Mouse (Mus musculus) lung, postnatal 36 days (tissue): ENCODE measurements at regions not wholly inside any gene's neighbourhood (a gene's known extent, or its start where the extent isn't known, plus 50 kb on each side); places are given as distances from the start of the nearest gene placed in this dataset.
"Not testable (repeated sequence)": the region's sequence is repeated elsewhere in the genome, so short reads cannot be mapped to it uniquely, and the experiment has no call there.

Experiments
- DNase-seq: peaks from one replicate; pipeline ENCODE4 v3.0.0; 2022; ENCODE audit warnings: mixed read lengths

DNA sequence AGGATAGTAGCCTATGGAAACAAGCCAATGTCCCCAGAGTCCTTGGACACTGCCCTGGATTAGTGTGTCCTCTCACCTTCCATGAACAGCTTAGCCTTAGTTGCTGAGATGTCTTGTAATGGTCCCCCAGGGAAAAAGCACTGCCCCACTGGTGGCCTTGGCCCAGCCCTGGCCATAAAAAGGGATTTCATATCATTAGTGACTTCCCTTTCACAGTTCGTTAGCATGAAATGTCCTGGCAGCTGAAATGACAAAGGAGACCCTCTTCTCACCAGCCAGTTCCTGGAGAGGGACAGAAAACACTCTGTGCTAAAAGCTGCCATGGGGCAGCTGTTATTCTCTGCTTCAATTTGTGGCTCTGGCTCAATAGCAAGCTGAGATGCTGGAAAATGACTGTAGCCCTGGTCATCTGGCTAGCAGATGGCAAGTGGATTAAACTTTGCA, 110.6 kb upstream of the Rmdn2 start:
- DNase-seq, result no peak

DNA sequence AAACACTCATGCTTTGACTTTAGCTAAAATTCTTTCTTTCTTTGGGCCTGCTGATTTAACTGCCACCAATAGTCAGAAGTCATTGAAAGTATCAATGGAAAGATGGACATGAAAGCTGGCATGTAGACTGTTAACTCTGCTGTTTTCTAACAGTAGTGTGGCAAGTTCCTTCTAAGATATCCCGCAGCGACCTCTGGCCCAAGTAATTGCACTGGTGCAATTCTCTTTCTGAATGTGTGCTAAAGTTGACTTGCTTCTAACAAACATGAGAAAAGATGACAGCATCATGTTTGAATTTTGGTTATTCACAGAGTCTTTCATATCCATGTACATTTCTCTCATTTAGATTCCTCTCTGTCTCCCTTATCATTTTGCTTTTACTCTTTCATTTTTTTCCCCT, 109.7 kb upstream of the Rmdn2 start:
- DNase-seq, result peak; percentile 51

GRCm38 (mm10) chr17:79503037-79503436, 108.6 kb upstream of the Rmdn2 start:
- peak; percentile 56 for DNase-seq

DNA sequence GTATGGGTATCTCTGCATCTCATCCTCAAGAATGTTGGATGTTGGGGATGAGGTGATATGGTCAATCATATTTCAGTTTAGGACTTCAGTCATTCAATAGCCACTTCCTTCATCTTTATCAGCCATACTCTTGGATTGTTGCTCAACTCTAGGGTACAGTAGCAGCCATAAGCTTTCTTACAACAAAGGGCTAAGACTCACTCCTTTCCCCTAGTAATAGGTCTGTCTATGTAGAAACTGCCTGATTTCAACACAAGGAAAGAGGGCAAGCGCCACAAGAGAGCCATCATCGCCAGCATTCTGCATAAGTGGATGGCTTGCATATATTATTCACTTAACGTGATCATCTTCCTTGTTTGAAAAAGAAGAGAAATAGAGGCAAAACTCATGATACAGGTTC, 107.5 kb upstream of the Rmdn2 start:
- peak; percentile 31 for DNase-seq

GRCm38 (mm10) chr17:79505565-79505964, 106.1 kb upstream of the Rmdn2 start:
- peak; percentile 63 for DNase-seq

- DNase-seq, result peak; percentile 42
Measured at GRCm38 (mm10) chr17:79509281-79509680, 102.4 kb upstream of the Rmdn2 start.

DNA sequence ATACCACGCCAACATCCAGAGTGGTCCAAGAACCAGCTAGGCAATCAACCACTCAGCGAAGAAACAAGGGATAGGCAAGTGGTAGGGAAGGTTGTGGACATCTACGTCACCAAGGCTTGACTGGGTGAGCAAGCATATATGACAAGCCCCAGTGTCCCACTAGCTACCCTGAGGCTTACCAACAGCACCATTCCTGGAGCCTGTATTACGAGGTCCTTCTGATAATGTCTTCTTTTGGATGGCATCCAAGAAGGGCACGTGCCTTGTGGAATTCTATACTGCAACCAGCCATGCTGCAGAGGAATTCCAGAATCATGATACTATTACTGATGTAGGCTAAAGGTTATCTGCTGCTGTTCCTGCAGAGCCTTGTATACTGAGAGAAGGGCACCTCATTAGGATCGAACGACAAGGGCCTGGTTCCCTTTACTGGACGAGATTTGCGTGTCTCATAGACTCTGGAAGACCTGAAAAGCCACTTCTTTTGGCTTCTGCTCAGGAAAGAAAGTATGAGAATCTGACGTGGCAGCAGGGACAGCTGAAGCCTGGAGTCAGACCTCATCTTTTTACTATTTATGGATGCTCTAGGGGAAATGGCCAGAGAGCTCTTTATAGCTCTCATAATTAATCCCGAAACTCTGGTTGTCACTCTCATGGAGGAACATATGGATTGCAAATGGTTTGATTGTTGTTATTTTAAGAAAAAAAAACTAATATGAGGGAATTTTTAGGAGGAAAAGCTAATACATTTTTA, 101.5 kb upstream of the Rmdn2 start:
- no peak for DNase-seq

DNA sequence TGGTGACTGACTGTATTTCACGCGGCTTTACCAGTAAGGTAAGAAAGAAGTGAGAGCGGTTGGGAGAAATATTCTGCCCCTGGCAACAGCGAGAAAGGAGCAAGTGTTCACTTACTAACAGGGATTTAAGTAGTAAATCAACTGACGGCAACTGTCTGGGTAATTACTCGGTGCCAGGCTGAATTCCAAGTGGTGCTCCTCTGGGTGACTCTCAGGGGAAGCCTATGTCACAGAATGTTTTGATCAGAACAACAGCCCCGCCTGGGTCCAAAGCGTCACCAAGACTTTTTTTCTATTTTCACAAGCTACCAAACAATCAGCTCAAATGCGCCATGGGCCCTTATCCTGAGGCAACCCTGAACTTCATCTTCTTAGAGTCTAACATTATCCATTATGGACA, 100.4 kb upstream of the Rmdn2 start:
- DNase-seq, result no peak

DNA sequence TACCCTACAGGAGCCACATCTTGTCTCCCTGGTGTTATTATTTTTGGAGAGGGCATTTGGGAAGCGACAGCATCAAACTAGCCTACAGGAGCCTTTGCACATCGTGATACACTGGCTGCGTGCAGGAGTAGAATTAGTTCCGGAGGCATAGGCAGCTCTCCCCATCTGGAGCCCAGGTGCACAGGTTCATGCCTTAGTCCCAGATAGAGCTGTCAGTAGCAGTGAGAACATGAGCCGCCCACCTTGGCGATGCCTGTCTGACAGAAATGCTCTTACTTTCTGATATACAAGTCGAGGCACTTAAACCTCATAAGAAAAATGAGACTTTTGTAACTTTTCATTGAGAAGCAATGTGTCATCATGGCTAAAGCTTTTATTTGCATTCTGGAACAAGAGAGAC, 97.6 kb upstream of the Rmdn2 start:
- DNase-seq, result no peak

DNA sequence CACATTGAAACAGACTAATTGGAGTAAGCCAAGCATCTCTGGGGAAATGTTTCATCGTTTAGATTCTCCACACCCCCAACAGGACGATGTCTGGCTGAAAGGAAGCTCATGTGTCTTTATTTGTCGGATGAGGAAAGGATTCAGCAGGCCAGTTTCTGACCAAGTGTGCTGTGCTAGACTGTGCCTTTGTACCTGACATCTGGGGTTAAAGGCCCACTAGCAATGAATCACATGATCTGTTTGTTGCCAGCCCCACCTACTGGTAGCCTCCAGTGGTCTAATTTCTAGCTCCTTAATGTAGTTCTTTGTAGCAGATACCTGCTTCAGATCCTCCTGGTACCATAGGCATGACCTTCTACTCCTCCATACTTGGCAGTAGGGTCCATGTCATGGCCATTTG, 93.5 kb upstream of the Rmdn2 start:
- peak; percentile 76 for DNase-seq

DNA sequence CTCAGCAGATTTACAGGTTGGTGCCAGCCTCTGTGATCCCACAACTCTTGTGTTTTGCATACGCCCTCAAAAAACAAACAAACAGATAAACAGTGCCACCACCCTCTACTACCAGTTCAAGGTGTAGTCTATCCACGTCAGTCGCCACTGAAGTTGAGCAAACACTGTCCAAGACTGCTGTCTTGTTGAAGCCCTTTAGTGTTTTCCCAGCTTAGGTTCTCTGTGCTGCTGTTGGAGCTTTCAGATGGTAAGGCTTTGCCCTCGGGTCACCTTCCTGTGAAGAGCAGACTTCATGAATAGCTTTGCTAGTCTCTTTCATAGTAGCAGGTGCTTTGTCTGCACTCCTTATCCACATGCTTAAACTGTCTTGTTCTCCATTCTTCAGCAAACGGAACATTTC, 93.0 kb upstream of the Rmdn2 start:
- DNase-seq, result no peak

GRCm38 (mm10) chr17:79519356-79519755, 92.3 kb upstream of the Rmdn2 start:
- no peak for DNase-seq

- DNase-seq, result no peak
Measured at GRCm38 (mm10) chr17:79520283-79520682, 91.4 kb upstream of the Rmdn2 start.

GRCm38 (mm10) chr17:79521691-79522090, 90.0 kb upstream of the Rmdn2 start:
- no peak for DNase-seq

DNA sequence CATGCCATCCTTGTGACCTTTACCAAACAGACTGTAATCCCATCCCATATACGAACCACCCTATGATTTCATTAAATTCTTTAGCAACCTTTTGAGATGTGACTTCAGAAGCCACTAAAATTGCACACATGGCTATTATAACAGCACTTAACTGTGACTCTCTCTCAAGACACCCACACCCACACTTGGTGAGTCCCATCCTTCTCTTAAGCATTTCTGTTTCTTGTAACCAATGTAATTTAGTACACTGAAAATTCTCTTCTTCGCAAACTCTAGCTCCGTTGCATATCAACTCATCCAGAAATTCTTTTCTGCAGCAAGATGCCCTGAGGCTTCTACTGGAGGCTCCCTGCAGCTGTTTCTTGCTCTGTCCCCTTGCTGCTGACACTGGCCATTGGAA, 88.4 kb upstream of the Rmdn2 start:
- DNase-seq, result no peak

DNA sequence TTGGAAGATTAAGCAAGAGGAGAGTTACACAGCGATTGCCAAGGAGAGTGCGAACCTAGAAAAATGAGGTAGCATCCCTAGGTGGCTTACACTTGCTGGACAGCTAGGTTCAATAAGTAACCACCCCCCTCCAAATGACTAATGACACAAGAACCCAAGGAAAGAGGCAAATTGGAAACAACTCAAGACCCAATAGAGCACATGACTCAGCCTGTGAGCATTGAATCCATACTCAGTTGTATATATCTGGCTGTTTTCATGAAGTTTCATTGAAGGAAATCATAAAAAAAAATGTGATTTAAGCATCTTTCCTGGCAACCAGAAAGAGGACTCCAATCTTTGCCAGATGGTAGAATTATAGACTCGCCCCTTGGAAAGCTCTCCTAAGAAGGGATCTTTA, 84.3 kb upstream of the Rmdn2 start:
- DNase-seq, result no peak

- DNase-seq, result no peak
Measured at GRCm38 (mm10) chr17:79536549-79536948, 75.1 kb upstream of the Rmdn2 start.

GRCm38 (mm10) chr17:79538789-79539188, 72.9 kb upstream of the Rmdn2 start:
- no peak for DNase-seq

DNA sequence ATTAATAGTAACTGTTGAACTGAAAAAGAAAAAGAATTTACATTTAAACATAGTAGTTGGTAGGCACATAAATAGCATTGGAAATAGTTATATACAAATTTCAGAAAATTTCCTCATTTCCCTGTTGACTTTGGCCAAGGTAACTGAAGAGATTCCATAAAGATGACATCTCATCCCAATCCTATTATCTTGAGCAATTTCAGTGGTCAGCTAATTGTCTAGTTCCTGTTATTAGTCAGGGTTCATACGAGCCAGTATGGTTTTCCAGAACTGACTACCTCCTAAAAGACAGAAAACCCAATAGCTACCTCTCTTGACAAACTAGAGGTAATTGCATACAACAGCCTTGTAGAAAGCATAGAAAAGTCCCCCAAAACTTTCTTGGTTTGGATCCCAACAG, 71.6 kb upstream of the Rmdn2 start:
- DNase-seq, result no peak

DNA sequence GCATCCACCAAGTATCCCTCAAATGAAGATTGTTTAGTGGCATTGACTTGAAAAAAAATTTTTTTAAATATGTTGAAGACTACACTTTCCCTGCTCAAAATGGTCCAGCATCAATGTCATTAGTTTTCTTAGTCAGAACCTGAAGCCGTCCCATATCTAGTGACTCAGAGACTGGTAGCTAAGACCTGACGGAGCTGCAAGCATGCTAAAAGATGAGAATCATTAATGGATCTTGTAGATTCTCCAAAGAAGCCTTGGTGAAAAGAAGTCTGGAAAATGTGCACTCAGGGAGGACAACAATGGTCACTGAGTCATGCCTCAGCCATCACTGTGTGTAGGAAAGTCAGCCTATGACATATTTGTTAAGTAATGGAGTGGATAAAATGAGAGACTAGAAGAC, 71.2 kb upstream of the Rmdn2 start:
- DNase-seq, result no peak

GRCm38 (mm10) chr17:79543907-79544522, 67.6 kb upstream of the Rmdn2 start:
- DNase-seq, result peak; percentile 91

GRCm38 (mm10) chr17:79545878-79546277, 65.8 kb upstream of the Rmdn2 start:
- no peak for DNase-seq

GRCm38 (mm10) chr17:79547075-79547474, 64.6 kb upstream of the Rmdn2 start:
- DNase-seq, result no peak

DNA sequence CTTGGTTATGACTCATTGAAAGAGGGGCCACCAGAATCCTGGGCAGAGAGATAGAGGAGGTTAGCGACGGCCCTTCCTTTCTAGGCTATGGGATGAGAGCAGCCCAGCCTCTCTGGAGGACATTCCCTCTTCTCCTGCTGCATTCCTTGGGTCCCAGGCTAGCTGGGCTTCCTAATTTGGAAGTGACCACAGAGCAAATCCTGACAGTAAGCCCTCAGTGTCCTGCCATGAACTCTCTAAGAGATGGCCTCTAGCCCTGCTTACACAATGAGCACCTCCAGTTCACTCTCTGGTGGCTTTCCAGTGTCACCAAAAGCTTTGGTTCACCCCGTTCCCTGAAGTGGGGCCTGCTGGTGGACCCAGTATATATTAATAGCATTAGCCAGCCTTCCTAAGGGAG, 64.1 kb upstream of the Rmdn2 start:
- DNase-seq, result no peak

DNA sequence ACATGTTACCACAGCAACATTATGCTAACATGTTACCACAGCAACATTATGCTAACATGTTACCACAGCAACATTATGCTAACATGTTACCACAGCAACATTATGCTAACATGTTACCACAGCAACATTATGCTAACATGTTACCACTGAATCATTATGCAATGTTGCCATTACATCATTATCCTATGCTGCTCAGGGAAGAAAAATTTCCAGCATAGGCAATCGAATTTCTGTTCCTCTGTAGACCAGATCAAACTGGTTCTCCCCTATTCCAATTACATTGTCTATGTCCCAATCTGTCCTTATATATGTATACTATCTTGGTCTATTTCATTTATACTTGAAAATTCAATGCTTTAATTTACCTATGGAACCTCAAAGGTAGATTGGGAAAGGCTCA, 61.3 kb upstream of the Rmdn2 start:
- DNase-seq, result not testable (repeated sequence)
